Mouse (Mus musculus) liver, embryonic 14.5 days (tissue): ENCODE measurements around the gene Txlna.

ENCODE experiments used
- CTCF ChIP-seq: IDR thresholded peaks from 2 replicates; pipeline ENCODE4 v1.5.1; 2016; ENCODE audit warnings: antibody characterized with exemption, low read depth, control low read depth
- EP300 ChIP-seq: IDR thresholded peaks from 2 replicates; pipeline ENCODE4 v1.6.1; 2016; ENCODE audit warnings: antibody characterized with exemption, low read depth

GRCm38 (mm10) chr4:129577688-129578087 is 63.2 kb downstream of the Txlna start:
- no peak for TF ChIP-seq CTCF
- TF ChIP-seq EP300 = no peak
